Mouse (Mus musculus) testis, postnatal 10 days (tissue): ENCODE measurements at regions not wholly inside any gene's neighbourhood (a gene's known extent, or its start where the extent isn't known, plus 50 kb on each side); places are given as distances from the start of the nearest gene placed in this dataset.

Experiments
- DNase-seq: peaks from one replicate; pipeline ENCODE4 v3.0.0; 2021; ENCODE audit warnings: low spot score

DNA sequence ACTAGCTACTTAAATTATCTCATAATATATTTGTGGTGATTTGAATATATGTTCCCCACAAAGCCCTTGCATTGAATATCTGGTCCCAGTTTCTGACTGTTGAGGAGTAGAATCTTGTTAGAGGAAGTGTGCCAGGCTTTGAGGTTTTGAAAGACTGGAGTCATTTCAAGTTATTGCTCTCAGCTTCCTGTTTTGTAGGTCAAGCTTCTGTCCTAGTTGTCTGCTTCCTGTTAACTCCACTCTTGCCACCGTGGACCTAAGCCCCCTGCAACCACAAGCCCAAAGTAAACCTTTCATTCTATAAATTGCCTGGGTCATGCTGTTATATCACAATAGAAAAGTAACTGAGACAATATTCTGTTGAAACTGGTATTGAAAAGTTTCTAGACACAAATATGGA lies 1232.3 kb upstream of the Lrrc6 start:
- no peak for DNase-seq

DNA sequence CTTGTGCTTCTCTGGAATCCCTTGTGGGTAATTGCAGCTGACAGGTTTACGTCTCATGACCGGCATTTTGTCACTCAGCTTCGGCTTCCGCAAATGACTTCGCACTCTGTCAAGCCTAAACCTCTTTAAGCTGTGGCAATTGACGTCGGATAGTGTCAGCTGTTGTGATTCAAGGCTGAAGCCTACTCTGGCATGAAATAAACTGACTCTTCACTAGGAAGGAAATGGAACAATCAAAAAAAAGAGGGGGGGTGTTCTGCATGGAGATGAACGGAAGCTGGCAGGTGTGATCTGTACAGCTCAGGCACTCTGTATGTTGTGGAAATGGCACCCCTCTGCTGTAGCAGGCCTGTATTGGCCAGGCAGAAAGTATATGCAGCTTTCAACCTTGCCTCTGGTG lies 1228.8 kb upstream of the Lrrc6 start:
- no peak for DNase-seq

DNA sequence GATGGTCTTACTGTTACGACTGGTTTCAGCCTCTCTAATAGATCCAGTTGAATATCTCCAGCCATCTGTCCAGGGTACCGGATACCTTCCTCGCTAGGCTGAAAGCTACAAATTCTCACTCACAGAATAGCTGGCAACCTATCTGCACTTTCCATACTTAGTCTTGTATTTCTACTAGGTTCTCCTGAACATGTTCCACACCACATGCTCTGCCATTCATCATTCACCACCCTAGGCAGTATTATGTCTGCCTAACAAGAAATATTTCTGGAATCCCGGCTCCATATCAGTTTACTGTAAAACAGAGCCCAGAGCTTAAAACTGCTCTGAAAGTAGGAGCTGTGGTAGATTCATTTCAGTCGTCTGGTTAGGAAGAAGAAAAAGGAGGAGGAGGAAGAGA lies 1224.5 kb upstream of the Lrrc6 start:
- DNase-seq = no peak

DNA sequence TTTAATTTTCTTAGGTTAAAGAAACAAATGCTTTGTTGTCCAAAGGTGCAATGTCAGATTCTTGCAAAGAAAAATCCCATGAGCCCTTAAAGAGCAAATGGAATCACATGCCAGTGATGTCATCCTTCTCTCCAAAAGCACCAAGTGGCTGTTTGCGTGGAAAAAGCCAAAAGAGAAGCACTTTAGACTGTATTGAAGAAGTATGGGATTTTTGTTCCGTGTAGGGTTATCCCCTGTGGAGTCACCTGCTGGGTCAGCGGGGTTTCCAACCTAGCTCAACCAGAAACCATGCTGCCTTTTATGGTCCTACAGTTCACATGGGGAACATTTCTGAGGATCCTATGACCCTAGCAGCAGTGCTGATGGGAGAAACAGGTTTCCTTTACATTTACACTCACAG lies 1213.5 kb upstream of the Lrrc6 start:
- DNase-seq = no peak

DNA sequence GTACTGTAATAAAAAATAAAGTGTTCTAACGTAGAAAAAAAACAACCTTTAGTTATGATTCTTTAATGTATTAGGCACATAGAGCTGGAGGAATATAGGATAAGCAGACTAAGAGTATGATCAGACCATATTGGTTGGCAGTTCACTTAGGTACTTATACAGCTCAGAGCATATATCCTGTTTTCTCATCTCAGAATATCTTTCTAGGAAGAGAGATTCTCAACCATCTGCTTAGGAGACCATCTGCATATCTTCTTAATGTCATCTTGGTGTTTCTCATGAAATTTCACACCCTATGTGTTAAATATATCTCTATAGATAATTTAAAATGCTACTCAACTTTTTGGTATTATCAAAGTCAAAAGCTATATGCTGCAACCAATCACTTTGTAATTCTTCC lies 1185.4 kb upstream of the Lrrc6 start:
- no peak for DNase-seq

DNA sequence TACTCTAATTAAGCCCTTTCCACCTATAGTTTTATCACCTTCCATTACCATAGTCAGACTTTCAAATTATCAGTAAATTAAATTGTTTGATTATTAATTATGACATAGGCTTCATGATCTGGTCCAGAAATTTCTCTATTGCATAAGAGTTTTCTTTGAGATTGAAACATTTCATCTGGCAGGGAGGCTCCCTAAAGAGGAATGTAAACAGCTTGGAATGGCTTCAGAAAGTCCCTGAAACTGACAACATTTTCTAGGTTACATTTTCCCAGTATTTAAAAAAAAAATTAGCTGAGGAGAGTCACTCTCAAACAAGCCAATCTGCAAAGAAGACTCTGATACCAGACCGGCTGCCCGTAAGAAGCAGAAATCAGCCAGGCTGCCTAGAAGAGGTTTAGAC lies 1172.6 kb upstream of the Lrrc6 start:
- no peak for DNase-seq

DNA sequence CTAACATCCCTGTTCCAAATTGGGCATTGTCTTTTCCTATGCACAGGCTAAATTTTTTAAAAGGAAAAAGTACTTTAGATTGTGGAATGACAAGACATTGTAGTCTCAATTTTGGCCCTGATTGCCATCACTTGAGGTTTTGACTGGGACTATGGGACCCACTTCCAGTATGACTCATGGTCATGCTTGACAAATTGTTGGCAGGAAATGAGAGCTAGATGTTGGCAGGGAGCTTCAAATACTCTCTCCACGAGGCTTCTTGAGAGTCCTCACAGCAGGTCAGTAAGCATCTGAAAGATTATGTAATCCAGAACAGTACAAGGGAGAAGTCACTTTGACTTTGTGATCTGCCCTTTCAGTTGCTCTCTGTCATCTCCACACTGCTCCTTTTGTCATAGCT lies 1135.4 kb upstream of the Lrrc6 start:
- no peak for DNase-seq

DNA sequence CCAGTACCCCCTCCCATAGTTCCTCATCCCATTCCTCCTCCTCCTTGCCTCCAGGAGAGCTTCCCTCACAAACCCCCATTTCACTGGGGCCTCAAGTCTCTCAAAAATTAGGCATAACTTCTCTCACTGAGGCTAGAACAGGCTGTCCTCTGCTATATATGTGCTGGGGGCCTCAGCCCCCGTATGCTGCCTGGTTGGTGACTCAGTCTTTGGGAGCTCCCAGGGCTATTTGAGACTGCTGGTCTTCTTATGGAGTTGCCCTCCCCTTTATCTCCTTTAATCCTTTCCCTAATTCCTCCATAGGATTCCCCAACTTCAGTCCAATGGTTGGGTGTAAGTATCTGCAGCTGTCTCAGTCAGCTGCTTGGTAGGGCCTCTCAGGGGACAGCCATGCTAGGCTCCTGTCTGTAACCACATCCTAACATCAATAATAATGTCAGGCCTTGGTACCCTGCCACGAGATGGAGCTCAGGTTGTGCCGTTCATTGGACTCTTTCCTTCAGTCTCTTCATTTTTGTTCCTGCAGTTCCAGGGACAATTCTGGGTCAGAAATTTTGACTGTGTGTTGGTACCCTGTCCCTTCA lies 1126.1 kb upstream of the Lrrc6 start:
- DNase-seq = no peak

DNA sequence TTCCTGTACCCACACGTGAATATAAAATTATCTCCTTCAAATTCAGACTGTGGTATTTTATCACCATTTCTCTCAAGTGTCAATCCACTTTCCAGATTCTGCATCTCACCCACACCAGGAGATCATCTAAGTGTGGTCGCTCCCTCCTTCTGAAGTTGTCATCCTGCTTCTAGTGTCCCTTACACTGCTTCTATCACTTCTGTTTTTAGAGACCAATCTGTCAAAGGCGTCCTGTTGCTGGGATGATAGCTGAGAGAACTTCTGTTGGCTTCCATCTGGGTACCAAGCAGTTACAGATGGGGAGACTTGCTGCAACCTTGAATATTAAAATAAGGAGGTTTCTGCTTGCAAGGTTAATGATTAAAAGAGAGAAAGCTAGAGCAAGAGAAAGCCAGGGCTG lies 1111.2 kb upstream of the Lrrc6 start:
- no peak for DNase-seq

DNA sequence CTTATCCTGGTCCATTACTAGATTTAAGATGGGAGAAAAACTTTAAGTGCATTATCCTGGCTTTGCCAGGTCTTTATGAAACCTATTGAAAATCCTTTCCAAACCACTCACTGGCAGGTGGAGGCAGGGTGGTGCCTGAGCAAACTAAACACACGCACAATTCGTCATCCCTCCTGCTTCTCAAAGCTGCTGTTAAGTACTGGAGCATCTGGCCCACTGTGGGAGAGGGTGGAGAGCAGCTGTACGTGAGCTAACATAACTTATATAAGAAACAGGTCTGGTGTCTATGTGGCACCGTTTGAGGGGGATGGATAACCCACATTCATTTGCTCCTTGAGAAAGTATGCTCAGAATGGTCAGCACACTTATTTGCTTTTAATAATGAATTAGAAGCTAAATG lies 1097.7 kb upstream of the Lrrc6 start:
- no peak for DNase-seq

DNA sequence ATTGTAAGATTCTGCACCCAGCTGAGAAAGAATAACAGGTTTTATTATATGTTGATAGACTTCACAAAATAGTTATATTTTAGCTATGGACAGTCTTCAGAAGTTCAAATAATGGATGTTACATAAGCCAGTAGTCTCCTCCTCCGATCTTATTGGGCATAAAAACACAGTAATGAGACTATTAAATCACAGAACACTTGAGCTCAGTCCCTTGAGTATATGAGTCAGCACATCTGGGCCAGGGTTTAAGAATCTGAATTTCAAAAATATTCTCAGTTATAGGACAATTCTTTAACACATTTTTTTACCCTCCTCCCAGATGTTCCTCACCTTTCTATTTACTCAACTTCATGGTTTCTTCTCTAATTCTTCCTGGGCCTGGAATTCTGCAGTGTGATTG lies 1075.9 kb upstream of the Lrrc6 start:
- DNase-seq = no peak

DNA sequence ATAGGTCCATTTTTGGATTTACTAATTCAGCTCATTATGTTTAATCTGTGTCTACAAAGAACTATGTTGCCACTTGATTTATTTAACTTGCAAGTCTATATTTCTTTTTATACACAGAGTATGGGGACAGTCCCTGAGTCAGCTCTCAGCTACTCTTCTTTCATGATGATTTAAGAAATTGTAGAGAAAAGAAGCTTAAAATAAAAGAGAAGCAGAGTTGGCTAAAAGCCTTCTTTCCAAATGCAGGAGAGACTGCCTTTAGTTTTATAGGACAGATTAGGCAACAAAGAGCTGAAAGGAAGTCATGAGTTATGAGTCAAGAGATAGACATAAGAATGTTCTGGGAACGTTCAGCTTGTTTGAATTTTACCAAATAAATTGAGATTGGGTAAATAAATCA lies 1070.9 kb upstream of the Lrrc6 start:
- DNase-seq = no peak

DNA sequence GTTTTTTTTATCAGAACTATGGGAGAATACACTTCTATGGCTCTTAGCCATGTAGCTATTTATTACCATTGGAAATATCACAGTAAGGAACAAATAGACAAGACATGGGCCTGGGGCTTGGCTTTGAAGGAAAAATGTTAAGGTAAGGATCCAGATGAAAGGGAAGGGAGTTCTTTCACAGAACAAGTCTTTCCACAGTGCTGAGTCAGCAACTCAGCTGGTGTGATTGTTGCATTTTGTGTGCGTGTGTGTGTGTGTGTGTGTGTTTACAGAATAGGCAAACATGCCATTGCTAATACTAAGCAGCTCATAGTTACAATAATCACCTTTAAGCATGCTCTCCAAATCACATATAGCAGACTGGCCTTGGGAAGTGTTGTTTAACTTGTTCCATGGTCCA lies 1056.6 kb upstream of the Lrrc6 start:
- no peak for DNase-seq

DNA sequence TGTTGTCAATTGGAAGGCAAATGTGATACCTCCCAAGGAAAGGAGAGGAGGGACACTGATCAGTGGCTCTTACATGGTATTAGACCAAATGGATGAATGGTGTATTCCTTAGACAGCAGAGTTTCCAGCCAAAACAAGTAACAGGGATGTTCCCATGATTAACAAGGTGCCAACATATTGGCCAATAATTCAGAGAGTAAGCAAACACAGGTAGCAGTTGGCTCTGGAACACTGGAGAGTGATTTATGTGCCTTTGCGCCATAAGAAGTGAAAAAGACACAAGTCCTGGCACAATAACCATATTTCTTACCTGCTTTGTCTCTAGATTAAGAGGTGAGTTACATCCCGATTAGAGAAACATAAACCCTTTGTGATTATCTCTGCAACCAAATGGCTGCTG lies 1051.2 kb upstream of the Lrrc6 start:
- DNase-seq = no peak

DNA sequence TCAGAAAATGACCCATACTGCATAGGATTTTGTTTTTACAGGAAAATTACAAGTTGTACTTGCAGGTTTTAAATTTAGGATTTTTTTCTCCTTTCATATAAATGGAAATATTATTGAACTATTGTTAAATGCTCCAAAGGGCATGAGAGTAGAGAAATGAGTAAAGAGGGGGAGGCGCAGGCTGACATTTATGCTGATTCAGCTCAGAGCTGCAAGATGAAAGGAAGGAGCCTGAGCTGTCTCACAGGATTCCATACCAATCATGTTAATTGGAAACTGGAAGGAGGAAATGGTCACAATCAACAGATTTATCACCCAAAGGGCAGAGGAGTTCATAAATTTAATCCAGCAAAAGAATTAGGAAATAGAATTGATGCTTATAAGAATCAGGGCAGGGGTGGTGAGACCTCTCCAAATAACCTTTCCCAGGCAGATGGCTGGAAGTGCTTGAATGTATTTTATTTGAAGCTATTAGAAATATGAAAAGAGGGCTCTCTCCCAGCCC lies 1046.2 kb upstream of the Lrrc6 start:
- DNase-seq = no peak

DNA sequence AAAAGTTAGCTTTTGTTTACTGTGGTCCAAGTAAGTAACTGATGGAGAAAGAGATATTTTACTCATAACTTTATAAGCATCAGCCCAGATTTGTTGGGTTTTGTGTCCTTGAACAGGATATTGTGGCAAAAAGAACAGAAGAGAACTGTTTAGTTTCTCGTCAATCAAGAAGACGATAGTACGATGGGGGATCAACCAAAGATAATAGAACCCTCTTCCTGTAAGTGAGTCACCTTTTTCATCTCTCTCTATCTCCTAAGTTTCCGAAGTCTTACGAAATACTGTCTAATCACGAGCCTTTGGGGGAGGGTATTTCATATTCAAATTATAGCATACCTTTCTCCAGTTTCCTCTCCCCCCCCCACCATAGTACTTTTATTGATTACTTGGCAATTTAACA lies 1045.0 kb upstream of the Lrrc6 start:
- DNase-seq = no peak

DNA sequence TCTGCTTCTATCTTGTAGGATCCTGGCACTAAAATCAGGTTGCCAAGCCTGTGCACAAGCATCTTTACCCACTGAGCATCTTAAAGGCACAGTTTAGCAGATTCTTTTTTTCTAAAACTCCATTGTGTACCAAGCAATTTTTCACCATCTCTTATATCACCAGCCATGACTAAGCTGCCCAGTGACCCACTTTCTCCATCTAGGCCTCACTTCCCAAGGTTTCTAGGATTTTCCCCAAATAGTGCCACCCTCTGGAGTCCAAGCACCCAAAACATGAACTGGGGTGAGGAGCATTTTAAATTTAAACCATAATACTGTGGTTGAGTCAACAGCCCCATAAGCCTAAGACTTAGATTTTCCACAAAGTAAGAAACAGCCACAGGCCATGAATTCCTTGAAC lies 1013.0 kb upstream of the Lrrc6 start:
- no peak for DNase-seq

DNA sequence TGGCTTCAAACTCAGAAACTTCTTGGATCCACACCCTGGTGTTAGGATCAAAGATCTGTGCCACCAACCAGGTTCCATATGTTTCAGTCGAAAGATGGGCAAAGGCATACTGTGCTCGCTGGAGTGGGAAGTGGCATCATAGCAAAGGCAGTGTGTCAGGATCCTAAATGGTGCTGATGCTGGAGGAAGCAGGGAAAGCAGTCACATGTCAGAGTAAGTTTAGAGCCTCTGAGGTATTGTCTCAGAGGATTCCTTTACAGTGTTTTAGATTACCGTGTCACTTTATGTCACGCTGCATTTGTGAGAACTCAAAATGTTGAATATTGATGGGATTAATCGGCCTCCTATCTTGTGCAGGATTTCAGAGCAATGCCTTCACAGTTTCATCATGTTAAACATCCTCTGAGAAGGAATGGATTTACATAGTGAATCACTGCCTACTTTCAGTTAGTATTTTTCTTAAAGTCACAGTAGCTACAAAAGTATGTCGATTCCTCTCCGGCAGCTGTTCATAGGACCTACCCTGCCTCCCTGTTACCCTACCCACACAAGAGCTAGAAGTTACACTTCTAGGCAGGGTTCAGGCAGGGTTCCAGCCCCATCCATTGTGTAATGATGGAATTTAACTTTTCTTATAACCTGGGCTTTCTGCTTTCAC lies 994.4 kb upstream of the Lrrc6 start:
- DNase-seq = no peak

DNA sequence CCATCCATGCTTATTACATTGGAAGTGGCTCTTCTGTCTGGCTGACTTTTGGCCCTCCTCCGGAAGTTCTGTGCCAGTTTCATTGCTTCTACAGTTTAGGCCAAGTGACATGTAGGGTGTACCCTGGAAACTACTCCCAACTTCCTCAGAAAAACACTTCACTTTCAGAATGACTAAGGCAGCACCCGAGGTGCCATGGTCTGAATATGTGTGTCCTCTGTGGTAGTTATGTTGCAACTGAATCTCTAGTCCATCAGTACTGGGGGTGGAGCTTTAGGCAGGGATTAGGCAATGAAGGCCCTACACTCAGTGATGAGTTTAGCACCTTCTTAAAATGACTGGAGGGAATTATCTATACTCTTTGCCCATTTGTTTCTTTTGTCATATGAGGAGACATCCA lies 981.0 kb upstream of the Lrrc6 start:
- no peak for DNase-seq

DNA sequence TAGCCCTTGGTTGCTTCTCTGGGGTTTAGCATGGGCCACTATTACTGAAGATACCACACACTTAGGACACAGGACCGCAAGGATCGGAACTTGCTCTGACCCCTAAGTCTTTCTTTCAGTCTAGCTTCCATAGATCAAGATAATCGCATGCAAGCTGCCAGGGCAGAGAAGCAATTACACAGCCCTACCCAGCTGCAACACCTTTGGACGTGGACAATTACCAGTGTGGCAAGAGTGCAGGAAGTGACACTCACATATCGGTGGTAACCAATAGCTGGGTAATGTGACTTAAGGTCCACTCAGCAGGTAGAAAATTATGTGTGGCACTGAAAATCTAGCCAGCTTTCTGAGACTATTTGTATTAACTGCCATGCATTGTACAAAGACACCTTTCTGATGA lies 973.6 kb upstream of the Lrrc6 start:
- no peak for DNase-seq

DNA sequence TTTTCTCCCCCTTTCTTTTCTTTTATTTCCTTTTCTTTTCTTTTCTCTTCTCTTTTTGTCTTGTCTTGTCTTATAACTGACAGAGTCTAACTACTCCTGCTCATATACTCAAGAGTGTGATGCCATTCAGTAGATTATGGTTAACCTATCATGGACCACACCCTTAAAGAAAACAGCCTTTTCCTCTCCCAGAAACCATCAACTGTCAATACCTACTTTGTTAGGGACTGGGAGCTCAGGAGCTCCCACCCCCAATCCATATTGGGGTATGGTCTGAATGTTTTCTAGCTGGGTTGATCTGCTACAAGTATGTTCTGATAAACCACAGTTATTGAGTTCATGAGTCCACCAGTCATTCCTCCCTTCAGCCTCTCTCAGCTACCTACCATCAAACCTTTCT lies 972.3 kb upstream of the Lrrc6 start:
- no peak for DNase-seq

DNA sequence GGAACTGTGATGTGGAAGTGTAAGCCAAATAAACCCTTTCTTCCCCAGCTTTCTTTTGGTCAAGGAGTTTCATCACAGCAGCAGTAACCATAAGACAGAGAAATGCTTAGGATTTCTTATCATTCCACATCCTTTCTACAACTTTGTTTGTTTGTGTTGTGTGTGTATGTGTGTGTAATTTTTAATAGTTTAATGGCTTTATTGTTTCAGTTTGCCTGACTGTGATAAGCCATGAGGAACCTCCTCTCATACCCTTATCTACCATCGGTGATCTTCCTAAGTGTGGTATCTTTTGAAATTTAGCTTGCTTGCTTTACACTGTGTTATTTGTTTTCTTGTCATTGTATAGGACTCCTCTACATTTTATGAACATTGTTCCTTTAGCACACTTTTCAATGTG lies 970.6 kb upstream of the Lrrc6 start:
- no peak for DNase-seq

DNA sequence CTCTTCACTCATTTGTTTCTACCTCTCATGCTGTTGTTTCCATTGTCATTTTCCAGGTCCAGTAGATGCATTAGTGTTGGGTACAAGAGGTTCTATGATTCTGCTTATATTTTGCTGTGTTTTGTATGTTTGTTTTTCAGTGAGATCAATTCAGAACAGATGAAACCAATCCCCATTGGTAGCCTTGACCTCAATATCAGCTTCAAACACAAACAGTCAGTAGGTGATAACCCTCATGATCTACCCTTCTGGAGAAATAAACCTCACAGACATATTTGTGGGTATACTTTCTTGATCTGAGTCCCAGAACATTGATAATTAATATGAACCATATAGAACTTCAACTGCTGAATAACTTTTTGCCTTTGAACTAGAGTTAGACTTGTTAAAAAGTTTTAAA lies 969.3 kb upstream of the Lrrc6 start:
- no peak for DNase-seq
